Mouse (Mus musculus) liver, postnatal 0 days (tissue): Measurements from ENCODE around the gene Hist1h3g. TPM values are rescaled to one million over a fixed set of nuclear protein-coding genes. Genes with fewer than 3 reads are reported as not detected.
A peak's percentile ranks its signal among the peaks of the same experiment; 100 is the strongest.
"Not testable (repeated sequence)": the region's sequence is repeated elsewhere in the genome, so short reads cannot be mapped to it uniquely, and the experiment has no call there.

Experiments
- ATAC-seq: fragments of 200-750 bp; cut with Nextera tagmentation; 2 replicates; pipeline ENCODE4 v1.8.0; 2017; ENCODE audit warnings: mild to moderate bottlenecking, moderate library complexity
- DNase-seq: peaks from one replicate; pipeline ENCODE4 v3.0.0-alpha.2; 2016
- H3K27ac ChIP-seq: fragments of 300-500 bp; sonication (generic); 2 replicates; pipeline ENCODE4 v1.5.1; 2014; ENCODE audit warnings: antibody characterized with exemption, moderate library complexity, mild to moderate bottlenecking, low read depth
- H3K27me3 ChIP-seq: fragments of 300-500 bp; sonication (generic); 2 replicates; pipeline ENCODE4 v1.6.1; 2014; ENCODE audit warnings: low read length, control low read depth, mixed read lengths; ENCODE audit not compliant: insufficient read depth
- H3K36me3 ChIP-seq: fragments of 300-500 bp; sonication (generic); replicated peaks from 2 replicates; pipeline ENCODE4 v1.6.1; 2014; ENCODE audit warnings: mild to moderate bottlenecking, control low read depth, low read length, moderate library complexity, mixed read lengths; ENCODE audit not compliant: insufficient read depth
- H3K4me1 ChIP-seq: fragments of 300-500 bp; sonication (generic); 2 replicates; pipeline ENCODE4 v1.6.1; 2014; ENCODE audit warnings: antibody characterized with exemption, mild to moderate bottlenecking, control low read depth; ENCODE audit not compliant: insufficient read depth
- H3K4me2 ChIP-seq: fragments of 300-500 bp; sonication (generic); 2 replicates; pipeline ENCODE4 v1.6.1; 2014; ENCODE audit warnings: low read depth, mild to moderate bottlenecking, low read length, moderate library complexity, mixed read lengths
- H3K4me3 ChIP-seq: fragments of 300-500 bp; sonication (generic); 2 replicates; pipeline ENCODE4 v1.5.1; 2014; ENCODE audit warnings: low read depth, low read length
- H3K9ac ChIP-seq: fragments of 300-500 bp; sonication (generic); replicated peaks from 2 replicates; pipeline ENCODE4 v1.6.1; 2014; ENCODE audit warnings: mild to moderate bottlenecking, moderate library complexity
- H3K9me3 ChIP-seq: fragments of 300-500 bp; sonication (generic); 2 replicates; pipeline ENCODE4 v1.6.1; 2016; ENCODE audit warnings: mild to moderate bottlenecking, control low read depth, low read length, mixed read lengths
- CTCF ChIP-seq: sonication (generic); IDR thresholded peaks from 2 replicates; pipeline ENCODE4 v1.5.1; 2016; ENCODE audit warnings: antibody characterized with exemption, low read depth
- EP300 ChIP-seq: IDR thresholded peaks from 2 replicates; pipeline ENCODE4 v1.6.1; 2016; ENCODE audit warnings: antibody characterized with exemption, low read depth, mild to moderate bottlenecking
- WGBS: fragments of 180-500 bp; shearing (Covaris S2); extraction: QIAGEN DNeasy Blood & Tissue Kit; methylation state at CpG from one replicate; pipeline ENCODE4 v1.1.7; 2014; ENCODE audit not compliant: insufficient replicate concordance; 5-methylcytosine and 5-hydroxymethylcytosine counted together
- polyA plus RNA-seq: library from polyadenylated mRNA; unstranded; fragments of >200 nt; fragmentation: Nextera tagmentation; extraction: Ambion mirVana; gene quantifications from 2 replicates; pipeline ENCODE4 v1.2.1, GENCODE M21; 2015

Gene Hist1h3g
- polyA plus RNA-seq, 1 experiment from 2014 or later, result 6.3 TPM

GRCm38 (mm10) chr13:23573898-23574524 is 38.8 kb downstream of the Hist1h3g start, which contains the start of the genes Hist1h2bf and Hist1h2ad:
Hist1h2bf (minus strand) TSS chr13:23574196.
Hist1h2ad (plus strand) TSS chr13:23574381.
- not testable (repeated sequence) for H3K27me3 ChIP-seq
- 0% methylated on average over 22 of the region's 42 CpGs for WGBS
- ATAC-seq, result peak; percentile 80

GRCm38 (mm10) chr13:23574546-23575170 is 39.4 kb downstream of the Hist1h3g start:
- H3K27me3 ChIP-seq, H3K9me3 ChIP-seq, H3K36me3 ChIP-seq, DNase-seq, ATAC-seq: not testable (repeated sequence)
- 2% methylated on average over 5 of the region's 39 CpGs for WGBS
- Histone ChIP-seq H3K27ac (peak overlapping the region; percentile 88), H3K4me2 (peak overlapping the region; percentile 67), H3K4me3 (peak overlapping the region; percentile 53), H3K9ac (peak overlapping the region; percentile 57), H3K4me1 (peaks cover 10% of the 10 kb centered on the region)

More at GRCm38 (mm10) chr13:23573898-23574524, 38.8 kb downstream of the Hist1h3g start, which contains the start of the genes Hist1h2bf and Hist1h2ad:
- Histone ChIP-seq H3K4me3 (peak within 1 kb of the TSS; percentile 53), H3K4me2 (peak within 1 kb of the TSS; percentile 69), H3K9ac (peak within 1 kb of the TSS; percentile 82), H3K4me1 (peaks cover 10% of the 10 kb centered on the region), H3K27ac (peak within 1 kb of the TSS; percentile 98)
- TF ChIP-seq EP300, result peak; percentile 90
- H3K9me3 ChIP-seq, H3K36me3 ChIP-seq: not testable (repeated sequence)
- DNase-seq, result peak; percentile 89

GRCm38 (mm10) chr13:23575271-23575851 is 40.1 kb downstream of the Hist1h3g start, which contains the start of gene Hist1h3d:
Hist1h3d (plus strand) TSS chr13:23575763.
- Histone ChIP-seq H3K27me3 (no peaks in the 10 kb centered on the region), H3K4me1 (peaks cover 10% of the 10 kb centered on the region), H3K9ac (peak within 1 kb of the TSS; percentile 82), H3K4me3 (peak within 1 kb of the TSS; percentile 53), H3K36me3 (no peaks in the 10 kb centered on the region), H3K9me3 (no peaks in the 10 kb centered on the region), H3K27ac (peak within 1 kb of the TSS; percentile 88), H3K4me2 (peak within 1 kb of the TSS; percentile 71)
- DNase-seq, result peak; percentile 66
- WGBS, result 4% methylated on average over 18 of the region's 18 CpGs
- ATAC-seq, result peak; percentile 20
- peak; percentile 7; the same call in 1 of the 2 replicates for TF ChIP-seq EP300
- TF ChIP-seq CTCF, result no peak

- Histone ChIP-seq H3K9ac (peak overlapping the region; percentile 82), H3K4me2 (peak overlapping the region; percentile 71), H3K4me1 (peaks cover 14% of the 10 kb centered on the region), H3K4me3 (peak overlapping the region; percentile 53), H3K27ac (peak overlapping the region; percentile 88)
- H3K9me3 ChIP-seq, H3K36me3 ChIP-seq, ATAC-seq, H3K27me3 ChIP-seq: not testable (repeated sequence)
- peak; percentile 41 for DNase-seq
- 0% methylated on average over 9 of the region's 40 CpGs for WGBS
Observed at GRCm38 (mm10) chr13:23575864-23576313, 40.7 kb downstream of the Hist1h3g start.

- H3K4me3 ChIP-seq, result peak overlapping the region; percentile 53
- peak overlapping the region; percentile 71 for H3K4me2 ChIP-seq
- H3K27ac ChIP-seq, result peak overlapping the region; percentile 88
- H3K36me3 ChIP-seq, result no peaks in the 10 kb centered on the region
- H3K27me3 ChIP-seq, result no peaks in the 10 kb centered on the region
- H3K9me3 ChIP-seq, result no peaks in the 10 kb centered on the region
- TF ChIP-seq CTCF (no peak), EP300 (no peak)
- DNase-seq (no peak), ATAC-seq (no peak)
- WGBS, result 18% methylated on average over 7 of the region's 7 CpGs
- peaks cover 14% of the 10 kb centered on the region for H3K4me1 ChIP-seq
- peak overlapping the region; percentile 82 for H3K9ac ChIP-seq
Observed at GRCm38 (mm10) chr13:23576351-23576881, 41.2 kb downstream of the Hist1h3g start.
